Mouse (Mus musculus) adrenal gland, postnatal 14 days (tissue): ENCODE results near the gene Olfr523. TPM values are rescaled to one million over a fixed set of nuclear protein-coding genes. Genes with fewer than 3 reads are reported as not detected.
"Not testable (repeated sequence)": the region's sequence is repeated elsewhere in the genome, so short reads cannot be mapped to it uniquely, and the experiment has no call there.

Experiments used
- DNase-seq: peaks from one replicate; pipeline ENCODE4 v3.0.0; 2021; ENCODE audit warnings: mixed read lengths
- long read RNA-seq, 2 experiments: library from polyadenylated mRNA; stranded (forward); transcript quantifications; one replicate each; pipeline ENCODE4 v2.0.0; 2021
- total RNA-seq: library from RNA; stranded (reverse); gene quantifications from 2 replicates; pipeline ENCODE4 v1.2.3, GENCODE M21; 2021

Olfr523 gene
- total RNA-seq, result not detected in 2 replicates
- long read RNA-seq, experiment 1, result 0 reads
- long read RNA-seq, experiment 2, result 0 reads

DNA sequence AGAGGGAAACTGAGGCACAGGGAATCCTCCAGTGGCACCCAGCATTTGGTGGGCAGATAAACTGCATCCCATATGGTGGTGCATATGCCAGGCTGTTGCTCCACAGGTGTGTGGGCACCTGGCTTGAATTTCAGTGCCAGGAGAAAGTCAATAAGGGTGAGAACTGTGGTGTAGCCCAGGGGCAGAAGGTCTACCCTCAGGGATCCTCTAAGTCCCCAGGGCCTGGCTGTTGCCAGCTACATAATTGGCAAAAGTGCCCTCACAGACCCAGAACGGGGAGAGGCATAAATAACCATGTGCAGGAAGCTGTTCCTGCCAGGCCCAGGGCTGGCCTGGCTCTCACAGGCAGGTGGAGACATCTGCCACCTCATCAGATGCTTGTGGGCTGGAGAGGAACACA lies at the start of gene Olfr523:
TSS of gene Olfr523 (plus strand) at position 282 of the 400 bp plus-strand sequence.
- no peak for DNase-seq

GRCm38 (mm10) chr7:140124382-140124781 lies 48.6 kb upstream of the Olfr523 start:
- DNase-seq, result no peak

DNA sequence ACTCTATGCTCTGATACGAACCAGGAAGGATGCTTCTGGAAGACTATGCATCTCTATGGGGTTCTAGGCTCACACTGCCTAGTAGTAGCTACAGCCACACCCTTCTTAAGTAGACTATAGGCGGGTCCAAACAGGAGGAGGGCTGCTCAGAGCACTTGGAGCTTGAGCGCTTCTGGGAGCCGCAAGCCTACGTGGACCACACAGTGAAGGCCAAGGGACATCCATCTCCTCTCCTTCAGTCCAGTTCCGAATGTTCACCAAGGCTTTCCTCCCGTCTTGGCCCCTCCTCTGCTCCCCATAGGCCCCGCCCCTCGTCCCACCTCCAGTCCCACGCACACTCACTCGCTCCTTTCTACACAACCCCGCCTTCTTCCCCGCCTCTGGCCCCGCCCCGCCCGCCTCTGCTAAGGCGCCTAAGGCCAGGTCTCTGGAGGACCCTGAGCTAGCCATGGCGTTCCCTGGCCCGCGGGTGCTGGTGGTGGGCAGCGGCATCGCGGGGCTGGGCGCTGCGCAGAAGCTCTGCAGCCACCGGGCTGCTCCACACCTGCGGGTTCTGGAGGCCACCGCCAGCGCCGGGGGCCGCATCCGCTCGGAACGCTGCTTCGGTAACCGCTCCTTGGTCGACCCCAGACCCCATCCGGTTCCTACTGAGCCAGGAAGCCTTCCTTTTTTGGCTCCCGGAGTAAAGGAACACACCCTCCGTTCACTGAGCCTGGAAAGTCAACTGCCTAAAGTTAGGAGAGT lies 47.6 kb upstream of the Olfr523 start:
- DNase-seq, result peak; percentile 97

DNA sequence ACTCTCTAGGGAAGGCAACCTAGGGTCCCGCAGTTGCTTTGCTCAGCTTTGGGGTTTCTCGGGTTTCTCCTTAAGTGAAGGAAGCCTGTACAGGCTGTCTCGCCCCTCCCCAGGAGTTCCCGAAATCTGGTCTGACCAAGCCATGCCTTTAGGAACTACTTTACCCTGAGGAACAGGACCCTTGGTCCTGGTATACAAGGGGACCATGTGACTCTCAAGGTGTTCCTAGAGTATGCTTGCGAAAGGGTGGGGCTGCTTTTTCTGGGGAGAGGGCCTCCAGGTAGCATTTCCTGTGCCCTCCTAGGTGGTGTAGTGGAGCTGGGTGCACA lies 47.0 kb upstream of the Olfr523 start:
- no peak for DNase-seq

GRCm38 (mm10) chr7:140126934-140127333 lies 46.1 kb upstream of the Olfr523 start:
- DNase-seq, result no peak

DNA sequence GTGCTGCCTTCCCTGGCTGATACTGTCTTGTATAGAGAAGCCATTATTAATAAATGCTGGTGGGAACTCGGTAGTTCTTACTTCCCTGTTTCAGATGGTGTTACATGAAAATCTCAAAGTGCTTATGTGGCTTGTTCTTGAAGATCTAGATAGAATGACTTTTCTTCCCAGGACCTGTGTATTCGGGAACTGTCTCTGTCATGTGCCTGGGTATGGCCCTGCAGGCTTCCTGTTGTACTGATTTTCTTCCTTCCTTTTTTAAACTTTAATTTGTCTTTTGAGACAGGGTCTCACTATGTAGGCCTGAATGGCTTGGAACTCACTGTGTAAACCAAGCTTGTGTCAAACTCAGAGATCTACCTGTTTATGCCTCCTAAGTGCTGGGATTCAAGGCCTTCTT lies 45.1 kb upstream of the Olfr523 start:
- no peak for DNase-seq

GRCm38 (mm10) chr7:140132184-140132583 lies 40.8 kb upstream of the Olfr523 start:
- DNase-seq, result not testable (repeated sequence)

- DNase-seq, result not testable (repeated sequence)
Measured at GRCm38 (mm10) chr7:140134033-140134432, 39.0 kb upstream of the Olfr523 start.

DNA sequence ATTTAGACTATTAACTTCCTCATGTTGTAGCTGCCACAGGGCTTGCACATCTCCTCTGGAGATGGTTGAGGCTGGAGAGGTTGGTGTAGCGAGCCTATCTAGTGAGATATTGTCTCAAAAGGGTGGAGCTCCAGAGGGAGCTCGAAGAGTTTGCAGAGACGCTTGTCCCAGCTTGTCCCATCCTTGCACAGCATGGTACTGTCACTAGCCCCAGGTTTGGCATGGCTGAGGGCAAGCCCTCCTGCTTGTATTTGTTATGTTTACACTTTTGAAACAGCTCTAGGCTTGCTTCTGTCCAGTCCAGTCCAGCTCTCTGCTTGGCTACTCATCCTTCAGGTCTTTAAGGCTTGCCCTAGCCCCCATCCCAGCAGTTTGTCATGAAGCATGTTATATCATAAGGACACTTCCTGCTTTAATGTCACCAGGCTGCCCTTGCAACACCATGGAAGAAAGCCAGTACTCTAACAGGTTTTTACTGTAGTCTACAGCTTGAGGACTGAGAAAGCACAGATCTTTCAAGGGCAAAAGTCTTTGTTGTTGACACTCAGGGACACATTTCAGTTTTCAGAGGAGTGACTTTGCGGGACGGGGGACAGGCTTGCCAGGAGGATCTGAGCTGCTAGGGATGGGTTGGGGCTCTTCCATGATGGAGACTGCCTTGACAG lies 37.8 kb upstream of the Olfr523 start:
- peak; percentile 70 for DNase-seq

GRCm38 (mm10) chr7:140137135-140138020 lies 35.6 kb upstream of the Olfr523 start, which contains the start of gene Mtg1:
Gene Mtg1 (plus strand): TSS chr7:140137564.
- DNase-seq, result peak; percentile 97

- no peak for DNase-seq
Measured at GRCm38 (mm10) chr7:140138021-140138310, 35.1 kb upstream of the Olfr523 start.

DNA sequence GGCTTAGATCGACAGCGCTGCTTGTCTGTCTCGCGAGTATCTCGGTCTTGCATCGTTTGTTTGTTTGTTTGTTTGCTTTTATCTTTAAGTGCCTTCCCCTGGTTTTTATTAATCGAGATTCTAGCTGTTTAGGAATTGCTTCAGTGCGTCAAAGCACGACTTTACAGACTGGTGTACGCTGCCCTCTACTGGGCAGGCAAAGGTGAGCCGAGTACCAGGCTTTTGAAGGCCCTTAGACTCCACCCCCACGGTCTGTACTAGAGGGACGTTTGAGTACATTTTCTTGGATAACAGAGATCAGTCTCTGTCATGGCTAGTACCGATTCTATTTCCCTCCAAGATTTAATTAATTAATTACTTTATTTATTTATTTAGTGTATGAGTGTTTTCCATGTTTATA lies 31.7 kb upstream of the Olfr523 start:
- DNase-seq, result peak; percentile 85

GRCm38 (mm10) chr7:140144550-140144949 lies 28.5 kb upstream of the Olfr523 start:
- no peak for DNase-seq

DNA sequence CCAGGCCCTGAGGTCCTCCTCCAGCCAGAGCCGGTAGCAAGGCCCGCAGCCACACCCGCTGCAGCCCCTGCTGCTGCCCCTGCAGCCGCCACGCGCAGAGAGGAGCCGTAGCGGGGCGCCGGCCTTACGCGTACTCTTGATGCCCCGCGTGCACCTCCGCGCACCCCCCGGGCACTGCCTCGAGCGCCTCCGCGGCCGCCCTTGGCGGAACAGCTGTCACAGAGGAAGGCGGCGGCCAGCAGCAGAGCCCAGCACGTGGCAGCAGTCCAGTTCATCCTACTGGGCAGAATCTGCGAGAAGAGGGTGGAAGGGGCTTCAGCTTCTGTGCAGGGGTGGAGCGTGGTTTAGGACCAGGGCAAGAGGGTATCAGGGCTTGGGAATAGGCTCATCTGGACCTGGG lies 19.6 kb upstream of the Olfr523 start:
- peak; percentile 59 for DNase-seq

DNA sequence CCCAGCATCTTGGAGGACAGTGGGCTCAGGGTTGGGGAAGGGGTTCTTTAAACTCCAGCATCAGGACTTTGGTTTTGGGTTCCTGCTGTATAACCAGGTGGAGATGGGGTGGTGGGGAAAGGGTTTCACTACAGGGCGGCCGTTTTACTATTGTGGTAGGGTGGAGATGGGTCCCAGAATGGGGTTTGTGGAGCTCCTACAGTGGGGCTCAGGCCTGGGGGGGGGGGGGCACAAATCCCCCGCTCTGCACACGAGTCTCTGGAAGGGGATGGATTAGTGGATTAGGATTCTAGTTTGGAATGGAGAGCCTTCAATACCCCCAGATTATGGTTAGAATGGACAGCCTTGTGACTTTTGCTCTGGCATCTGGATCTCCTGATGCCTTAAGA lies 19.2 kb upstream of the Olfr523 start:
- DNase-seq, result no peak

- no peak for DNase-seq
Measured at GRCm38 (mm10) chr7:140154218-140154927, 18.6 kb upstream of the Olfr523 start, which contains the start of gene Sprn. Gene Sprn (minus strand): TSS chr7:140154877.

DNA sequence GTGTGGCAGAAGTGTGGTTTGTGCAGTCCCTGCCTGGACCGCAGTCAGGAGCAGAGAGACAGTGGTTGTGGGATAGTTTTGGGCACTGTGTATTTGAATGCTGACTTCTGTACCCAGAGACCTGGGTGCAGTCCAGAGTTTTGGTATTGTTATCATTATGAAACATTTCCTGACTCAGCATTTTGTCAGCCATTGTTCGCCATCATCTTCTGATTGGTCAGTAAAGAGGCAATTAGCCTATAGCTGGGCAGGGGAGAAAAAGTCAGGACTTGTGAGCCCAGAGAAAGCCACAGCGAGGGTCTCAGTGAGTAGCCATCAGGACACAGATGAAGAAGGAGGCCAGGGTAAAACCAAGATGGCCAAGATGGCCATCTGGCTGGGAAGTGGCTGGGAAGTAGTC lies 12.7 kb upstream of the Olfr523 start:
- no peak for DNase-seq

DNA sequence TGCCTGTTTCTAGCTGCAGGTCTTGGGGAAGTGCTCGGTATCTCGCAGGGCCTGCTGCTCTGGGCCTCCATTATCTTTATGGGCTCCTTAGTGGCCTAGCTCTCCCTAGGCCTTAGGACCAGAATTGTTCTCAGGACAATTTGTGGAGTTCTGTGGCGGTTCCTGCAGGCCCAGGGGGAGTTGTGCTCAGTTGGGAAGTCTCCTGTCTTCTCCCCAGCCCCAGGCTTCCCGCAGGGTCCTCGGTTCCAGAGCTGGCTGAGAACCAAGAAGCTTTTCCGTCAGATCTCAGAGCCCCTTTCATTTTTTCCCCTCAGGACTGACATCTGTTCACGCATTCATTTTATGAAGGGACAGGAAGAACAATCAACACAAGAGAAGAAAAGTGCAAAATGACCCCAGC lies 8.4 kb upstream of the Olfr523 start, which contains the start of gene Olfr522:
TSS of gene Olfr522 (minus strand) at position 101 of the 400 bp plus-strand sequence.
- DNase-seq, result no peak

GRCm38 (mm10) chr7:140167950-140168349 lies 5.1 kb upstream of the Olfr523 start:
- no peak for DNase-seq

GRCm38 (mm10) chr7:140169386-140169785 lies 3.6 kb upstream of the Olfr523 start:
- DNase-seq, result no peak

GRCm38 (mm10) chr7:140170863-140171262 lies 2.2 kb upstream of the Olfr523 start:
- DNase-seq, result no peak

DNA sequence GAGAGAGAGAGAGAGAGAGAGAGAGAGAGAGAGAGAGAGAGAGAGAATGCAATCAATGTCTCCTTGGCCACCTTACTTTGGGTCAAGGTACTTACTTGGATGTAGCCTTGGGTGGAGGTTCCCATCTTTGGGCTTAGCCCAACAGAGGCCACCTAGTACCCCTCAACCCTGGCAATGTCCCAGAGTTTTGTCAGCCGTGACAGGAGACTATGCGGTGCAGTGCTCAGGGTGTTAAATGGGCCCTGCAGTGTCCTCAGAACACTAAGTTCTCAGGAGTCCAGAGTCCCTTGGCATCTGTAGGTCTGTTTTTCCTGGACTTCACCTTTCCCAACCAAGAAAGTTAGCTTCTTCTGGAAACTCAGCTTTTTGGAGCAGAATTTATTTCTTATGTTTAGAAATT lies 6.2 kb downstream of the Olfr523 start:
- no peak for DNase-seq
